Mouse (Mus musculus) brain, embryonic 14.5 days (tissue): ENCODE measurements around the gene Mib2.
"Not testable (repeated sequence)": the region's sequence is repeated elsewhere in the genome, so short reads cannot be mapped to it uniquely, and the experiment has no call there.

Source experiments
- CTCF ChIP-seq: fragments of 200-500 bp; IDR thresholded peaks from 2 replicates; pipeline ENCODE4 v1.5.1; 2012; ENCODE audit warnings: inconsistent platforms, mild to moderate bottlenecking, moderate library complexity, borderline replicate concordance; ENCODE audit not compliant: insufficient read depth, insufficient read length; ENCODE audit errors: extremely low read depth
- POLR2A ChIP-seq: fragments of 200-500 bp; IDR thresholded peaks from 2 replicates; pipeline ENCODE4 v1.6.1; 2012; ENCODE audit warnings: mild to moderate bottlenecking, inconsistent platforms, borderline replicate concordance; ENCODE audit not compliant: poor library complexity, insufficient read depth, insufficient read length, severe bottlenecking; ENCODE audit errors: extremely low read depth

GRCm38 (mm10) chr4:155683670-155684277, 14.8 kb upstream of the Mib2 start:
- TF ChIP-seq CTCF, POLR2A: not testable (repeated sequence)
